Mouse (Mus musculus) MEL (cell line): ENCODE results near the gene Tecta. TPM values are rescaled to one million over a fixed set of nuclear protein-coding genes. Genes with fewer than 3 reads are reported as not detected.

Experiments
- DNase-seq: peaks from one replicate; pipeline ENCODE4 v3.0.0; 2011; ENCODE audit warnings: low read depth, low spot score
- H3K27ac ChIP-seq: 2 replicates; pipeline ENCODE4 v1.5.1; 2012; ENCODE audit warnings: low read depth, mild to moderate bottlenecking, control low read depth, low read length, moderate library complexity; ENCODE audit not compliant: control insufficient read depth
- H3K27me3 ChIP-seq, 2 experiments: fragments of 150-350 bp in 1 of 2; sonication (generic) in 1 of 2; 2 replicates each; pipeline ENCODE4 v1.6.1; 2012; ENCODE audit warnings: low read length in 2 of 2, mild to moderate bottlenecking in 2 of 2, improper control_type of control experiment in 1 of 2, moderate library complexity in 1 of 2; ENCODE audit not compliant: insufficient read depth in 2 of 2, control insufficient read depth in 1 of 2
- H3K36me3 ChIP-seq, 2 experiments: 2 replicates each; pipeline ENCODE4 v1.6.1; 2012 to 2014; ENCODE audit warnings: low read length in 2 of 2, improper control_type of control experiment in 1 of 2, inconsistent platforms in 1 of 2, mild to moderate bottlenecking in 1 of 2; ENCODE audit not compliant: insufficient read depth in 2 of 2, control insufficient read depth in 1 of 2
- H3K4me1 ChIP-seq, 2 experiments: fragments of 150-350 bp in 1 of 2; sonication (generic) in 1 of 2; 2 replicates each; pipeline ENCODE4 v1.6.1; 2012; ENCODE audit warnings: low read length in 2 of 2, improper control_type of control experiment in 1 of 2, mild to moderate bottlenecking in 1 of 2; ENCODE audit not compliant: insufficient read depth in 2 of 2, control insufficient read depth in 1 of 2
- H3K4me3 ChIP-seq, 2 experiments: fragments of 150-350 bp in 1 of 2; sonication (generic) in 1 of 2; 2 replicates each; pipeline ENCODE4 v1.5.1; 2012; ENCODE audit warnings: low read depth in 2 of 2, low read length in 2 of 2, mild to moderate bottlenecking in 2 of 2, moderate library complexity in 2 of 2, control low read depth in 1 of 2, improper control_type of control experiment in 1 of 2; ENCODE audit not compliant: control insufficient read depth in 1 of 2, insufficient read depth in 1 of 2
- H3K79me2 ChIP-seq: 2 replicates; pipeline ENCODE4 v1.6.1; 2012; ENCODE audit warnings: mild to moderate bottlenecking, low read length, moderate library complexity; ENCODE audit not compliant: control insufficient read depth, poor library complexity, insufficient read depth
- H3K9ac ChIP-seq: 2 replicates; pipeline ENCODE4 v1.6.1; 2012; ENCODE audit warnings: low read depth, mild to moderate bottlenecking, control low read depth, low read length, moderate library complexity; ENCODE audit not compliant: control insufficient read depth, poor library complexity, severe bottlenecking
- H3K9me3 ChIP-seq: fragments of 150-350 bp; sonication (generic); replicated peaks from 2 replicates; pipeline ENCODE4 v1.6.1; 2012; ENCODE audit warnings: mild to moderate bottlenecking, low read length, improper control_type of control experiment, moderate library complexity; ENCODE audit not compliant: insufficient read depth
- CTCF ChIP-seq, 3 experiments: IDR thresholded peaks in 2 of 3; conservative IDR thresholded peaks in 1 of 3; 2 replicates each; pipeline ENCODE4 v1.5.1; 2011 to 2012; ENCODE audit warnings: low read length in 3 of 3, low read depth in 2 of 3, mild to moderate bottlenecking in 2 of 3, improper control_type of control experiment in 1 of 3, inconsistent platforms in 1 of 3, mixed read lengths in 1 of 3, moderate library complexity in 1 of 3; ENCODE audit not compliant: control insufficient read depth in 1 of 3, insufficient read depth in 1 of 3, poor library complexity in 1 of 3, severe bottlenecking in 1 of 3
- E2F4 ChIP-seq: IDR thresholded peaks from 2 replicates; pipeline ENCODE4 v1.6.1; 2011; ENCODE audit warnings: low read depth, low read length, improper control_type of control experiment, borderline replicate concordance
- ETS1 ChIP-seq: IDR thresholded peaks from 2 replicates; pipeline ENCODE4 v1.6.1; 2012; ENCODE audit warnings: low read depth, mild to moderate bottlenecking, inconsistent platforms, low read length, improper control_type of control experiment, moderate library complexity
- GATA1 ChIP-seq: IDR thresholded peaks from 2 replicates; pipeline ENCODE4 v1.6.1; 2011; ENCODE audit warnings: low read depth, low read length, improper control_type of control experiment
- HCFC1 ChIP-seq: IDR thresholded peaks from 2 replicates; pipeline ENCODE4 v1.6.1; 2012; ENCODE audit warnings: low read depth, mild to moderate bottlenecking, inconsistent platforms, low read length, improper control_type of control experiment, moderate library complexity
- JUND ChIP-seq: IDR thresholded peaks from 2 replicates; pipeline ENCODE4 v1.6.1; 2011; ENCODE audit warnings: low read depth, mild to moderate bottlenecking, improper control_type of control experiment, low read length
- MAFK ChIP-seq: IDR thresholded peaks from 2 replicates; pipeline ENCODE4 v1.6.1; 2011; ENCODE audit warnings: low read depth, mild to moderate bottlenecking, low read length, improper control_type of control experiment, borderline replicate concordance
- MAZ ChIP-seq: IDR thresholded peaks from 2 replicates; pipeline ENCODE4 v1.6.1; 2012; ENCODE audit warnings: low read depth, mild to moderate bottlenecking, inconsistent platforms, low read length, improper control_type of control experiment
- MEF2A ChIP-seq: IDR thresholded peaks from 2 replicates; pipeline ENCODE4 v1.6.1; 2014; ENCODE audit warnings: low read depth, mild to moderate bottlenecking, inconsistent platforms, low read length, improper control_type of control experiment; ENCODE audit not compliant: poor library complexity, insufficient replicate concordance, severe bottlenecking; ENCODE audit errors: extremely low read depth
- MYB ChIP-seq: IDR thresholded peaks from 2 replicates; pipeline ENCODE4 v1.6.1; 2011; ENCODE audit warnings: mild to moderate bottlenecking, low read depth, low read length, improper control_type of control experiment
- MYC ChIP-seq: IDR thresholded peaks from 2 replicates; pipeline ENCODE4 v1.6.1; 2011; ENCODE audit warnings: low read depth, mild to moderate bottlenecking, low read length, improper control_type of control experiment, moderate library complexity
- NRF1 ChIP-seq: IDR thresholded peaks from 2 replicates; pipeline ENCODE4 v1.6.1; 2014; ENCODE audit warnings: low read depth, mild to moderate bottlenecking, inconsistent platforms, low read length, improper control_type of control experiment, moderate library complexity; ENCODE audit not compliant: poor library complexity, insufficient read depth, severe bottlenecking
- POLR2A ChIP-seq, 2 experiments: IDR thresholded peaks; 2 replicates each; pipeline ENCODE4 v1.6.1; 2011 to 2012; ENCODE audit warnings: low read length in 2 of 2, mild to moderate bottlenecking in 2 of 2, control low read depth in 1 of 2, improper control_type of control experiment in 1 of 2, low read depth in 1 of 2, moderate library complexity in 1 of 2; ENCODE audit not compliant: control insufficient read depth in 1 of 2, insufficient read depth in 1 of 2, poor library complexity in 1 of 2
- RCOR1 ChIP-seq: IDR thresholded peaks from 2 replicates; pipeline ENCODE4 v1.6.1; 2012; ENCODE audit warnings: low read depth, mild to moderate bottlenecking, inconsistent platforms, low read length, improper control_type of control experiment
- TAL1 ChIP-seq: IDR thresholded peaks from 2 replicates; pipeline ENCODE4 v1.6.1; 2012; ENCODE audit warnings: mild to moderate bottlenecking, inconsistent platforms, low read length, moderate library complexity, mixed read lengths
- TCF12 ChIP-seq: IDR thresholded peaks from 2 replicates; pipeline ENCODE4 v1.6.1; 2014; ENCODE audit warnings: low read depth, mild to moderate bottlenecking, inconsistent platforms, low read length, improper control_type of control experiment, moderate library complexity
- USF1 ChIP-seq: IDR thresholded peaks from 2 replicates; pipeline ENCODE4 v1.6.1; 2014; ENCODE audit warnings: low read depth, mild to moderate bottlenecking, inconsistent platforms, low read length, improper control_type of control experiment, moderate library complexity
- ZMIZ1 ChIP-seq: IDR thresholded peaks from 2 replicates; pipeline ENCODE4 v1.6.1; 2012; ENCODE audit warnings: low read depth, mild to moderate bottlenecking, inconsistent platforms, low read length, improper control_type of control experiment, moderate library complexity
- ZNF384 ChIP-seq: IDR thresholded peaks from 2 replicates; pipeline ENCODE4 v1.6.1; 2012; ENCODE audit warnings: low read depth, mild to moderate bottlenecking, inconsistent platforms, low read length, improper control_type of control experiment
- polyA plus RNA-seq, 2 experiments: library from polyadenylated mRNA; stranded (reverse) in 1 of 2; unstranded in 1 of 2; fragments of >175 nt in 1 of 2; fragments of >200 nt in 1 of 2; gene quantifications; 2 replicates each; pipeline versions ENCODE4 v1.2.1 to v1.2.4; 2012; ENCODE audit warnings: low replicate concordance in 2 of 2, low read depth in 1 of 2; ENCODE audit not compliant: insufficient read length in 2 of 2, insufficient read depth in 1 of 2, missing spikeins in 1 of 2
- total RNA-seq: library from RNA; depleted of rRNA; stranded (reverse); fragments of 300-350 nt; gene quantifications from 2 replicates; pipeline ENCODE4 v1.2.3, GENCODE M21; 2012

Gene Tecta
- total and polyA plus RNA-seq, 3 experiments: not detected

GRCm38 (mm10) chr9:42354871-42355270 lies 44.9 kb downstream of the Tecta start:
- TF ChIP-seq RCOR1: no peak
- TF ChIP-seq NRF1: no peak
- TF ChIP-seq ZNF384: no peak
- no peak for TF ChIP-seq TCF12
- no peak for TF ChIP-seq HCFC1
- no peak for TF ChIP-seq E2F4
- no peak for TF ChIP-seq USF1
- Histone ChIP-seq H3K27me3 (no peaks in the 10 kb centered on the region), H3K9me3 (no peaks in the 10 kb centered on the region), H3K27ac (no peak overlapping the region), H3K79me2 (no peaks in the 10 kb centered on the region), H3K36me3 (no peaks in the 10 kb centered on the region), H3K4me1 (no peaks in the 10 kb centered on the region), H3K4me3 (no peak overlapping the region), H3K9ac (no peak overlapping the region)
- DNase-seq: no peak

GRCm38 (mm10) chr9:42349791-42350190 lies 49.9 kb downstream of the Tecta start:
- Histone ChIP-seq H3K9me3 (no peaks in the 10 kb centered on the region), H3K79me2 (no peaks in the 10 kb centered on the region)

GRCm38 (mm10) chr9:42346297-42346696 lies 53.4 kb downstream of the Tecta start:
- no peak overlapping the region for H3K4me3 ChIP-seq
- no peak overlapping the region for H3K27ac ChIP-seq
- no peaks in the 10 kb centered on the region for H3K79me2 ChIP-seq
- no peak for DNase-seq
- no peaks in the 10 kb centered on the region for H3K36me3 ChIP-seq
- no peaks in the 10 kb centered on the region for H3K9me3 ChIP-seq
- TF ChIP-seq ZNF384: no peak
- TF ChIP-seq USF1: no peak
- TF ChIP-seq MAZ: no peak
- no peak for TF ChIP-seq MYC
- no peak for TF ChIP-seq ETS1
- TF ChIP-seq MAFK: no peak
- TF ChIP-seq POLR2A (IDR thresholded peaks at IDR 0.05; ENCODE audit: control insufficient read depth in 1 of 2, insufficient read depth in 1 of 2, low read depth in 1 of 2, low read length in 2 of 2, poor library complexity in 1 of 2): no peak
- TF ChIP-seq MYB: no peak
- TF ChIP-seq TCF12: no peak
- TF ChIP-seq TAL1: no peak
- TF ChIP-seq NRF1: no peak
- no peak for TF ChIP-seq MEF2A
- no peak for TF ChIP-seq ZMIZ1
- no peak for TF ChIP-seq RCOR1
- TF ChIP-seq CTCF (IDR thresholded peaks at IDR 0.05 in 2 of 3, conservative IDR thresholded peaks at IDR 0.05 in 1 of 3; ENCODE audit: control insufficient read depth in 1 of 3, insufficient read depth in 1 of 3, low read depth in 2 of 3, low read length in 3 of 3, poor library complexity in 1 of 3, severe bottlenecking in 1 of 3): no peak
- TF ChIP-seq GATA1: no peak
- no peaks in the 10 kb centered on the region for H3K4me1 ChIP-seq
- H3K27me3 ChIP-seq: no peaks in the 10 kb centered on the region
- H3K9ac ChIP-seq: no peak overlapping the region

More at GRCm38 (mm10) chr9:42349791-42350190, 49.9 kb downstream of the Tecta start:
- no peaks in the 10 kb centered on the region for H3K27me3 ChIP-seq
- H3K27ac ChIP-seq: no peak overlapping the region
- no peaks in the 10 kb centered on the region for H3K36me3 ChIP-seq
- no peak overlapping the region for H3K9ac ChIP-seq
- no peak for DNase-seq
- TF ChIP-seq USF1 (no peak), JUND (no peak), HCFC1 (no peak), MAZ (no peak), TAL1 (no peak), RCOR1 (no peak), POLR2A (IDR thresholded peaks at IDR 0.05; ENCODE audit: control insufficient read depth in 1 of 2, insufficient read depth in 1 of 2, low read depth in 1 of 2, low read length in 2 of 2, poor library complexity in 1 of 2) (no peak)
- no peaks in the 10 kb centered on the region for H3K4me1 ChIP-seq
- no peak overlapping the region for H3K4me3 ChIP-seq
